Mouse (Mus musculus) spleen, postnatal 14 days (tissue): ENCODE data around the gene Duxbl2.
"Not testable (repeated sequence)": the region's sequence is repeated elsewhere in the genome, so short reads cannot be mapped to it uniquely, and the experiment has no call there.

Experiments
- DNase-seq, 2 experiments: peaks; one replicate each; pipeline ENCODE4 v3.0.0; 2021 to 2022; ENCODE audit warnings: low spot score in 2 of 2

The Duxbl2 gene

DNA sequence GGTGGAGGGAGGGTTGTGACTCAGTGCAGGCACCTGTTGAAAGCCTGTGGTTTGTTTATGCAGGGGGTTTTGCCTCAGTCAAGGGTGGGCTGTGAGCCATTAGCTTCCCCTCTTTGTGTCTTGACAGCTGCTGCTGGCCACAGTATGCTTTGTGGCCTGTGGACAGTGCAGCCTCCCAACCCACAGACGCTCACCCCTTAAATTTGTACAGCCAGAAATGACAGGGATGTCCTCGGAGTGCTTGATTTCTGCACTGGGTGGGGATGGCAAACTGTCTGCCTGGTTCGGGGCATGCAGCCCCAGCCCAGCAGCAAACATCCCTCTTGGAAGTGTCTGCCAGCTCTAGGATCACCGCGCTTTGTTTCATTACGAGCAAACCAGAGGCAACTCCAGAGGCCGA, at the start of gene Duxbl2:
Gene Duxbl2, plus strand, starts transcription at position 200 of the 400 bp plus-strand sequence.
- DNase-seq = not testable (repeated sequence)

GRCm38 (mm10) chr14:26076620-26077390, 41.3 kb upstream of the Duxbl2 start:
- not testable (repeated sequence) for DNase-seq

- DNase-seq = not testable (repeated sequence)
Measured at GRCm38 (mm10) chr14:26081216-26081615, 36.9 kb upstream of the Duxbl2 start, which contains the start of gene Cphx2. Cphx2 (plus strand) TSS chr14:26081516.

- not testable (repeated sequence) for DNase-seq
Measured at GRCm38 (mm10) chr14:26081997-26082396, 36.2 kb upstream of the Duxbl2 start, which contains the start of gene Cphx3. Cphx3 (plus strand) TSS chr14:26082297.

DNA sequence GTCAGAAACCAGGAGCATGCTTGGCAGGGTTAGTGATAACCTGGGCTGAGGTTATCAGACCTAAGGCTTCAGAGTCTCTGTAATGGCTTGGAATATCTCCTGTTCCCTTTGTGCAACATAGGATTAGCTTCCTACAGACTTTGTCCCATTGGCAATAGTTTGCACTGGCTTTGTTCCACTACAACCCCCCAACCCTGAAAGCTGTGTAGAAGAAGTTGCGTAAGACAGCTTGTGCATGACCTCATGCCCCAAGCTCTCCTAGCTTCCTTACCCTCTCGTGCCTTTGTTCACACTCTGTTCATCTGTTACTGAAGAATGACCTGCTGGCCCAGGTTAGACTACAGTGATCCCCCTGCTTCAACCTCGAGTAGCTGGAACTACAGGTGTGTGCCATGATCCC, 20.5 kb upstream of the Duxbl2 start:
- DNase-seq = not testable (repeated sequence)

GRCm38 (mm10) chr14:26118550-26119000, 426 bp downstream of the Duxbl2 start:
- DNase-seq = not testable (repeated sequence)

- not testable (repeated sequence) for DNase-seq
Measured at GRCm38 (mm10) chr14:26119095-26119494, 946 bp downstream of the Duxbl2 start.

- not testable (repeated sequence) for DNase-seq
Measured at GRCm38 (mm10) chr14:26147095-26147494, 28.9 kb downstream of the Duxbl2 start.

GRCm38 (mm10) chr14:26156032-26156431, 37.9 kb downstream of the Duxbl2 start:
- DNase-seq = not testable (repeated sequence)

DNA sequence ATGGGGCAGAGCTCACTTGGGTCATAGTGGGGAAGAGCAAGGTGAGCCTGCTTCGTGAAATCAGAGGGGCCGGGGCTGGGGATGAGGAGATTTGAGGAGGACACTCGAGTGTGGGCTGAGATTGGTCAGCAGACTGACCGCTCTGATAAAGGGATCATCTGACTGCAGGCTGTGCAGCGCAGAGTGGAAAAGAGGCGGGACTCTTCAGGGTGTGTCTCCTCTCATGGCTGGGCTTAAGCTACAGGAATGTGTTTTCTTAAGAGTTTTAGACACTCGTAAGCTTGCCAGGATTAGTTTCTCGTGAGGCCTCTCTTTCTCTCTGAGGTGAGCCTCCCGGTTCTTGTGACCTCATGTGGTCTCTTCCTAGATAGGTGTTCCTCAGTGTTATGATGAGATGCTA, 43.0 kb downstream of the Duxbl2 start:
- DNase-seq = not testable (repeated sequence)

DNA sequence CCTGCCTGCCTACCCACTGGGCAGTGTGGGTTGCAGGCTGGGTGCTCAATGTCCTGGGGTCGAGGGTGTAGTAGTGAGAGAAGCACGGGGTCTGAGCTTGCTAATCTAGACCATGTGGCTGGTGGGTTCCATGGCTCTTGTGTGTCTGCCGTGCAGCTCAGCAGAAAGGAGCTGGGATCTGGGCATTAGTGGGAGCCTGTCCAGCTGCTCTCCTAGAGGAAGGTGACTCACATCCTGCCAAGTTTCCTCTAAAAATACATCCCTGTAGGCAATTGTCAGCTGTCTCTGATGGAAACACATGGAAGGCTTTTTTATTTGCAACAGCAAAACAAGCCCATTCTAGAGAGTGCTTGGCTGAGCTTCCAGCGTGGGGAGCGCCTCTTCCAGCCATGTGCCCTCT, 44.3 kb downstream of the Duxbl2 start:
- not testable (repeated sequence) for DNase-seq

DNA sequence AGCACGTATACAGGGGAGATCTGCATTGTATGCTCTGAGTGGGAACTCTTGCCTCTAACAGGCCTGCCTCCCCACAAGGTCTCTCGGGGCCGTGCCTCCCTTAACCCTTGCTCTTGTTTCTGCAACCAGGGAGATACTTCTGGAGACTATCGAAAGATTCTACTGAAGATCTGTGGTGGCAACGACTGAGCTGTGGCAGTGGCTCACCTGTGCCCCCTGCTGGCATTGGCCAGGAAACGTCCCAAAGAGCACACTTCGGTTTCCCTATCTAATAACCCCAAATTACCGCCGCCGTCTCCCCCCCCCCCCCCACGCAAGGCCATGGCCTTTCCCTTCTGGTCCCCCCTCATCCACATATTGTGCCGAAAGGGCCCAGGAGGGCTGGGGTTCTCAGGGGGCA, 47.1 kb downstream of the Duxbl2 start:
- not testable (repeated sequence) for DNase-seq

GRCm38 (mm10) chr14:26173955-26174354, 55.8 kb downstream of the Duxbl2 start:
- DNase-seq = not testable (repeated sequence)

DNA sequence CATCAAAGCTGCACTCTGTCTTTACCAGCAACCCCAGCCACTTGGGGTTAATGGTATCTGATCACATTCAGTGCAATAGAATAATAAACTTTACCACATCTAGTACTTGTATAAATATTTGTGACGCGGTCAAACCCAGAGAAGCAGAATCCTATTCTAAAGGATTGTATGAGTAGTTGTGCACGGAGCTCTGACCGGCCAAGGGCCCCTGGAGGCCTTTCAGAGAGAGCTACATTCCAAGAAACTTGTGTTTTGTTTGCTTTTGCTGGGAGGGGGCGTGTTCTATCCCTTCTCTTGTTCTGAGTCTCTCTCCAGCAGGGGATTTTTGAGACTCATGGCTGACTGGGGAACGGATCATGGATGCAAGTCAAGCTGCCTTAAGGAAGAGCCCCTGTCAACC, 56.9 kb downstream of the Duxbl2 start:
- DNase-seq = not testable (repeated sequence)
